Mouse (Mus musculus) ES-E14 (cell line): ENCODE results near the gene Klf3. TPM values are rescaled to one million over a fixed set of nuclear protein-coding genes. Genes with fewer than 3 reads are reported as not detected.

Experiments
- total RNA-seq: library from RNA; depleted of rRNA; stranded (reverse); fragments of 300-350 nt; gene quantifications from 2 replicates; pipeline ENCODE4 v1.2.3, GENCODE M21; 2012; rRNA removed

Klf3 gene
- total RNA-seq, 1 experiment = 22.9 TPM

Other genes with a start within 250 kb of the Klf3 start
- not detected in 2 replicates for gene Tlr1, start 130.2 kb downstream of the Klf3 start, total RNA-seq
- gene Tlr6, start 156.7 kb downstream of the Klf3 start, total RNA-seq = 0.13 and 0.16 TPM in 2 replicates
- 3.5 and 6.5 TPM in 2 replicates for gene Fam114a1, start 166.7 kb downstream of the Klf3 start, total RNA-seq